Mouse (Mus musculus): ENCODE data around the gene Nfkb1. TPM values are rescaled to one million over a fixed set of nuclear protein-coding genes. Genes with fewer than 3 reads are reported as not detected.

Nfkb1 gene
- total and polyA plus RNA-seq, 3 experiments = 44.8 to 93.6 (median 59.9) TPM

DNA sequence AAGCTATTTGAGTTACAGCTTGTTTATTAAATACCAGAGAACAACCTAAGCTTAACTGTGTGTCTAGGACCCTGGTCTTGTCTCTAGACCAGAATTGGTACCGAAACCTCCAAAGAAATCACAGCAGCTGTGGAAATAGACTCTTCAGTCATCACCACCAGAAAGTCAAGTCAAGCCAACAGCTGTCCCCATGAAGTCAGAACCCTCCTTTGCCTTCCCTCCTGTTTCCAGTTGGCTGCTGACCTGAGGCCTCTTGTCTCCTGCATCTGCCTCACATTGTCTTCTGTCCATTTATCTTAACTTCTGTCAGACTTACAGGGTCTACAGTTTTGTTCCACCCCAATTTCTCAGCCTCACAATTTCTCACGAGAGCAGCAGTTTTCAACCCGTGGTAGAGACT, 57.1 kb downstream of the Nfkb1 start:
- Histone ChIP-seq H3K36me3 (ENCODE audit: control insufficient read depth in 1 of 2, insufficient read depth in 2 of 2, low read length in 2 of 2) (peaks cover 0 to 46% of the 10 kb centered on the region in 2 experiments; a peak in 2 of 4 replicates), H3K79me2 (ENCODE audit: control insufficient read depth, insufficient read depth, low read length, poor library complexity) (no peaks in the 10 kb centered on the region), H3K4me3 (ENCODE audit: control insufficient read depth in 1 of 2, insufficient read depth in 1 of 2, low read depth in 2 of 2, low read length in 2 of 2) (no peak overlapping the region), H3K27ac (ENCODE audit: control insufficient read depth, low read depth, low read length) (peak overlapping the region; percentile 97), H3K9ac (ENCODE audit: control insufficient read depth, low read depth, low read length, poor library complexity, severe bottlenecking) (no peak overlapping the region), H3K27me3 (ENCODE audit: control insufficient read depth in 1 of 2, insufficient read depth in 2 of 2, low read length in 2 of 2) (no peaks in the 10 kb centered on the region), H3K4me1 (ENCODE audit: control insufficient read depth in 1 of 2, insufficient read depth in 2 of 2, low read length in 2 of 2) (peaks cover 23 to 53% of the 10 kb centered on the region in 2 experiments), H3K9me3 (replicated peaks; ENCODE audit: insufficient read depth, low read length) (no peaks in the 10 kb centered on the region)
- TF ChIP-seq ZC3H11A (IDR thresholded peaks at IDR 0.05; ENCODE audit: low read depth, low read length) (peak; percentile 9; the same call in 1 of the 2 replicates), USF2 (IDR thresholded peaks at IDR 0.05; ENCODE audit: borderline replicate concordance in 1 of 2, insufficient read depth in 1 of 2, low read depth in 1 of 2, low read length in 2 of 2) (no peak), NELFE (IDR thresholded peaks at IDR 0.05; ENCODE audit: low read depth, low read length) (no peak)
- peak; percentile 25 for DNase-seq (ENCODE audit: low read depth, low spot score)

DNA sequence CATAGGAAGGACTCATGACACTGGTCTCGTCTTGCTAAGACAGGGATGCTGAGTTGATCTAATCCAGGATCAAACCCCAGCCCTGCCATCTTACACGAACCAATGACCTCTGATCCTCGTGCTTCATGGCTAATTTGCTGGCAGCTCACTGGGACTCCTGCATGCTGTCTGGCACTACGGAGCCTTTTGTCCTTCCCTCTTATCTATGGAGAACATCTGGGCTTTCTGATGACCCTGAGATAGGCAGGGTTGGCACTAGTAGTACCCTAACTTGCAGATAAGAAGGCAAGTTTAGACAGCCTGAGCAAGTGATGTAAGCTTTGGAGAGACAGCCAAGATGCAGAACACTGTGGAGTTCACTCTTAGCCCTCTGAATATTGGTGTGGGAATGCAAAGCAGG, 59.5 kb downstream of the Nfkb1 start:
- Histone ChIP-seq H3K4me1 (ENCODE audit: control insufficient read depth in 1 of 2, insufficient read depth in 2 of 2, low read length in 2 of 2) (peaks cover 16 to 40% of the 10 kb centered on the region in 2 experiments), H3K36me3 (ENCODE audit: control insufficient read depth in 1 of 2, insufficient read depth in 2 of 2, low read length in 2 of 2) (peaks cover 0 to 34% of the 10 kb centered on the region in 2 experiments; a peak in 2 of 4 replicates)
- TF ChIP-seq MYC (IDR thresholded peaks at IDR 0.05; ENCODE audit: low read depth, low read length) = no peak
- no peak for TF ChIP-seq KAT2A (conservative IDR thresholded peaks at IDR 0.05; ENCODE audit: low read depth, low read length)
- peak; percentile 39; the same call in 1 of the 2 replicates for TF ChIP-seq GATA1 (IDR thresholded peaks at IDR 0.05; ENCODE audit: low read depth, low read length)
- TF ChIP-seq USF1 (IDR thresholded peaks at IDR 0.05; ENCODE audit: low read depth, low read length) = no peak
- TF ChIP-seq TAL1 (IDR thresholded peaks at IDR 0.05; ENCODE audit: low read length) = no peak

GRCm38 (mm10) chr3:135631096-135631457, 60.3 kb downstream of the Nfkb1 start:
- H3K9me3 ChIP-seq (replicated peaks; ENCODE audit: insufficient read depth, low read length) = no peaks in the 10 kb centered on the region
- no peak overlapping the region for H3K4me3 ChIP-seq (ENCODE audit: control insufficient read depth in 1 of 2, insufficient read depth in 1 of 2, low read depth in 2 of 2, low read length in 2 of 2)
- DNase-seq (ENCODE audit: low read depth, low spot score) = peak; percentile 54
- no peak overlapping the region for H3K9ac ChIP-seq (ENCODE audit: control insufficient read depth, low read depth, low read length, poor library complexity, severe bottlenecking)
- H3K4me1 ChIP-seq (ENCODE audit: control insufficient read depth in 1 of 2, insufficient read depth in 2 of 2, low read length in 2 of 2) = peaks cover 15 to 35% of the 10 kb centered on the region in 2 experiments
- H3K36me3 ChIP-seq (ENCODE audit: control insufficient read depth in 1 of 2, insufficient read depth in 2 of 2, low read length in 2 of 2) = peaks cover 0 to 29% of the 10 kb centered on the region in 2 experiments; a peak in 2 of 4 replicates
- no peaks in the 10 kb centered on the region for H3K79me2 ChIP-seq (ENCODE audit: control insufficient read depth, insufficient read depth, low read length, poor library complexity)
- H3K27me3 ChIP-seq (ENCODE audit: control insufficient read depth in 1 of 2, insufficient read depth in 2 of 2, low read length in 2 of 2) = no peaks in the 10 kb centered on the region
- H3K27ac ChIP-seq (ENCODE audit: control insufficient read depth, low read depth, low read length) = no peak overlapping the region
- TF ChIP-seq BHLHE40 (IDR thresholded peaks at IDR 0.05; ENCODE audit: borderline replicate concordance, low read depth, low read length) = no peak
- TF ChIP-seq CHD2 (IDR thresholded peaks at IDR 0.05; ENCODE audit: low read length) = no peak
- no peak for TF ChIP-seq USF2 (IDR thresholded peaks at IDR 0.05; ENCODE audit: borderline replicate concordance in 1 of 2, insufficient read depth in 1 of 2, low read depth in 1 of 2, low read length in 2 of 2)
- TF ChIP-seq HCFC1 (IDR thresholded peaks at IDR 0.05; ENCODE audit: low read depth, low read length) = no peak
- no peak for TF ChIP-seq E2F4 (IDR thresholded peaks at IDR 0.05; ENCODE audit: borderline replicate concordance, low read depth, low read length)
- peak; percentile 63 for TF ChIP-seq RAD21 (IDR thresholded peaks at IDR 0.05; ENCODE audit: low read depth, low read length)
- TF ChIP-seq MXI1 (IDR thresholded peaks at IDR 0.05; ENCODE audit: low read depth, low read length) = no peak
- TF ChIP-seq MAZ (IDR thresholded peaks at IDR 0.05; ENCODE audit: low read depth, low read length) = no peak
- no peak for TF ChIP-seq SIN3A (IDR thresholded peaks at IDR 0.05; ENCODE audit: low read length)
- no peak for TF ChIP-seq ELF1 (IDR thresholded peaks at IDR 0.05; ENCODE audit: low read depth, low read length)
- TF ChIP-seq GATA1 (IDR thresholded peaks at IDR 0.05; ENCODE audit: low read depth, low read length) = no peak
- TF ChIP-seq UBTF (IDR thresholded peaks at IDR 0.05; ENCODE audit: borderline replicate concordance, insufficient read depth, low read depth, low read length) = no peak
- TF ChIP-seq NELFE (IDR thresholded peaks at IDR 0.05; ENCODE audit: low read depth, low read length) = no peak
- TF ChIP-seq SMC3 (IDR thresholded peaks at IDR 0.05; ENCODE audit: low read depth, low read length) = peak; percentile 69
- no peak for TF ChIP-seq POLR2AphosphoS2 (IDR thresholded peaks at IDR 0.05; ENCODE audit: low read length)
- no peak for TF ChIP-seq ETS1 (IDR thresholded peaks at IDR 0.05; ENCODE audit: low read depth, low read length)
- no peak for TF ChIP-seq MEF2A (IDR thresholded peaks at IDR 0.05; ENCODE audit: extremely low read depth, insufficient replicate concordance, low read depth, low read length, poor library complexity, severe bottlenecking)
- TF ChIP-seq CHD1 (IDR thresholded peaks at IDR 0.05; ENCODE audit: low read depth, low read length) = no peak
- TF ChIP-seq CTCF (IDR thresholded peaks at IDR 0.05 in 2 of 3, conservative IDR thresholded peaks at IDR 0.05 in 1 of 3; ENCODE audit: control insufficient read depth in 1 of 3, insufficient read depth in 1 of 3, low read depth in 2 of 3, low read length in 3 of 3, poor library complexity in 1 of 3, severe bottlenecking in 1 of 3) = peak; percentile 44 to 62 (median 48)
- TF ChIP-seq GABPA (IDR thresholded peaks at IDR 0.05; ENCODE audit: low read depth, low read length) = no peak
- TF ChIP-seq RCOR1 (IDR thresholded peaks at IDR 0.05; ENCODE audit: low read depth, low read length) = no peak

More for the DNA sequence above, 59.5 kb downstream of the Nfkb1 start:
- H3K9me3 ChIP-seq (replicated peaks; ENCODE audit: insufficient read depth, low read length) = no peaks in the 10 kb centered on the region
- no peak for DNase-seq (ENCODE audit: low read depth, low spot score)
- no peak overlapping the region for H3K27ac ChIP-seq (ENCODE audit: control insufficient read depth, low read depth, low read length)
- H3K4me3 ChIP-seq (ENCODE audit: control insufficient read depth in 1 of 2, insufficient read depth in 1 of 2, low read depth in 2 of 2, low read length in 2 of 2) = no peak overlapping the region
- H3K79me2 ChIP-seq (ENCODE audit: control insufficient read depth, insufficient read depth, low read length, poor library complexity) = no peaks in the 10 kb centered on the region
- no peaks in the 10 kb centered on the region for H3K27me3 ChIP-seq (ENCODE audit: control insufficient read depth in 1 of 2, insufficient read depth in 2 of 2, low read length in 2 of 2)
- no peak overlapping the region for H3K9ac ChIP-seq (ENCODE audit: control insufficient read depth, low read depth, low read length, poor library complexity, severe bottlenecking)

All from MEL (cell line).